Mouse (Mus musculus) neural tube, embryonic 14.5 days (tissue): ENCODE results near the gene Rassf2. TPM values are rescaled to one million over a fixed set of nuclear protein-coding genes. Genes with fewer than 3 reads are reported as not detected.

Experiments
- ATAC-seq: fragments of 200-750 bp; cut with Nextera tagmentation; 2 replicates; pipeline ENCODE4 v1.8.0; 2017; ENCODE audit warnings: low read depth, mild to moderate bottlenecking, moderate TSS enrichment, moderate library complexity
- H3K27ac ChIP-seq: fragments of 300-500 bp; sonication (generic); 2 replicates; pipeline ENCODE4 v1.5.1; 2014; ENCODE audit warnings: low read depth, mild to moderate bottlenecking, control low read depth, low read length, moderate library complexity, mixed read lengths
- H3K27me3 ChIP-seq: fragments of 300-500 bp; sonication (generic); 2 replicates; pipeline ENCODE4 v1.6.1; 2014; ENCODE audit warnings: low read length; ENCODE audit not compliant: control insufficient read depth, insufficient read depth
- H3K36me3 ChIP-seq: fragments of 300-500 bp; sonication (generic); 2 replicates; pipeline ENCODE4 v1.6.1; 2014; ENCODE audit warnings: low read length, mixed read lengths; ENCODE audit not compliant: control insufficient read depth, insufficient read depth
- H3K4me1 ChIP-seq: fragments of 300-500 bp; sonication (generic); 2 replicates; pipeline ENCODE4 v1.6.1; 2014; ENCODE audit warnings: low read length; ENCODE audit not compliant: control insufficient read depth, insufficient read depth
- H3K4me2 ChIP-seq: fragments of 300-500 bp; sonication (generic); 2 replicates; pipeline ENCODE4 v1.6.1; 2014; ENCODE audit warnings: mild to moderate bottlenecking, low read depth, low read length, control low read depth
- H3K4me3 ChIP-seq: fragments of 300-500 bp; sonication (generic); 2 replicates; pipeline ENCODE4 v1.5.1; 2014; ENCODE audit warnings: low read depth, low read length, control low read depth, mixed read lengths
- H3K9ac ChIP-seq: fragments of 300-500 bp; sonication (generic); replicated peaks from 2 replicates; pipeline ENCODE4 v1.6.1; 2014; ENCODE audit warnings: low read depth, mild to moderate bottlenecking, control low read depth, low read length, mixed read lengths
- H3K9me3 ChIP-seq: fragments of 300-500 bp; sonication (generic); 2 replicates; pipeline ENCODE4 v1.6.1; 2016; ENCODE audit warnings: low read length; ENCODE audit not compliant: control insufficient read depth
- WGBS: fragments of 180-500 bp; shearing (Covaris S2); extraction: QIAGEN DNeasy Blood & Tissue Kit; methylation state at CpG from one replicate; pipeline ENCODE4 v1.1.7; 2014; 5-methylcytosine and 5-hydroxymethylcytosine counted together
- polyA plus RNA-seq: library from polyadenylated mRNA; unstranded; fragments of >200 nt; fragmentation: Nextera tagmentation; extraction: Ambion mirVana; gene quantifications from 2 replicates; pipeline ENCODE4 v1.2.1, GENCODE M21; 2014

The Rassf2 gene
- 25.3 and 30.4 TPM in 2 replicates for polyA plus RNA-seq

- Histone ChIP-seq H3K9me3 (no peaks in the 10 kb centered on the region), H3K27me3 (no peaks in the 10 kb centered on the region), H3K4me1 (peaks cover 14% of the 10 kb centered on the region; the same call in 1 of the 2 replicates), H3K36me3 (no peaks in the 10 kb centered on the region), H3K4me3 (peak within 1 kb of the TSS; percentile 62), H3K4me2 (peak within 1 kb of the TSS; percentile 89), H3K27ac (peak within 1 kb of the TSS; percentile 91), H3K9ac (peak within 1 kb of the TSS; percentile 78)
- ATAC-seq = peak; percentile 93
- WGBS = under 1% methylated on average over 42 of the region's 48 CpGs
Measured at GRCm38 (mm10) chr2:132029646-132030417, at the start of gene Rassf2. Rassf2 (minus strand) TSS chr2:132030258.

- WGBS = 85% methylated on average over 5 of the region's 5 CpGs
- Histone ChIP-seq H3K9ac (no peak overlapping the region), H3K27ac (no peak overlapping the region), H3K36me3 (peaks cover 18% of the 10 kb centered on the region), H3K4me2 (no peak overlapping the region), H3K4me1 (no peaks in the 10 kb centered on the region), H3K4me3 (no peak overlapping the region), H3K27me3 (no peaks in the 10 kb centered on the region), H3K9me3 (no peaks in the 10 kb centered on the region)
- no peak for ATAC-seq
Measured at GRCm38 (mm10) chr2:132079139-132079538, 49.1 kb upstream of the Rassf2 start.

- Histone ChIP-seq H3K4me2 (no peak overlapping the region), H3K27ac (no peak overlapping the region), H3K4me1 (no peaks in the 10 kb centered on the region), H3K9me3 (no peaks in the 10 kb centered on the region), H3K4me3 (no peak overlapping the region), H3K36me3 (peaks cover 33% of the 10 kb centered on the region), H3K9ac (no peak overlapping the region), H3K27me3 (no peaks in the 10 kb centered on the region)
- 84% methylated on average over 3 of the region's 3 CpGs for WGBS
- ATAC-seq = no peak
Measured at GRCm38 (mm10) chr2:132073052-132073451, 43.0 kb upstream of the Rassf2 start.

GRCm38 (mm10) chr2:132069985-132070735 lies 40.1 kb upstream of the Rassf2 start:
- 94% methylated on average over 10 of the region's 10 CpGs for WGBS
- no peak overlapping the region for H3K4me3 ChIP-seq
- H3K27ac ChIP-seq = no peak overlapping the region
- no peak overlapping the region for H3K4me2 ChIP-seq
- H3K9ac ChIP-seq = no peak overlapping the region
- H3K27me3 ChIP-seq = no peaks in the 10 kb centered on the region
- no peak for ATAC-seq
- peaks cover 35% of the 10 kb centered on the region for H3K36me3 ChIP-seq
- no peaks in the 10 kb centered on the region for H3K4me1 ChIP-seq
- no peaks in the 10 kb centered on the region for H3K9me3 ChIP-seq

- H3K36me3 ChIP-seq = peaks cover 25% of the 10 kb centered on the region
Measured at GRCm38 (mm10) chr2:132064185-132064831, 34.2 kb upstream of the Rassf2 start.

GRCm38 (mm10) chr2:132063776-132064175 lies 33.7 kb upstream of the Rassf2 start:
- Histone ChIP-seq H3K27me3 (no peaks in the 10 kb centered on the region), H3K4me3 (no peak overlapping the region), H3K27ac (no peak overlapping the region), H3K4me1 (no peaks in the 10 kb centered on the region), H3K9me3 (no peaks in the 10 kb centered on the region), H3K9ac (no peak overlapping the region), H3K4me2 (no peak overlapping the region), H3K36me3 (peaks cover 31% of the 10 kb centered on the region)
- no peak for ATAC-seq
- 81% methylated on average over 3 of the region's 3 CpGs for WGBS

More at GRCm38 (mm10) chr2:132064185-132064831, 34.2 kb upstream of the Rassf2 start:
- no peak overlapping the region for H3K4me2 ChIP-seq
- H3K4me3 ChIP-seq = no peak overlapping the region
- H3K4me1 ChIP-seq = no peaks in the 10 kb centered on the region
- no peak overlapping the region for H3K9ac ChIP-seq
- H3K9me3 ChIP-seq = no peaks in the 10 kb centered on the region
- no peak overlapping the region for H3K27ac ChIP-seq
- H3K27me3 ChIP-seq = no peaks in the 10 kb centered on the region
- 69% methylated on average over 11 of the region's 11 CpGs for WGBS
- no peak for ATAC-seq

- no peak for ATAC-seq
- 98% methylated on average over 11 of the region's 11 CpGs for WGBS
- no peak overlapping the region for H3K9ac ChIP-seq
- H3K4me2 ChIP-seq = no peak overlapping the region
- no peaks in the 10 kb centered on the region for H3K27me3 ChIP-seq
- no peaks in the 10 kb centered on the region for H3K9me3 ChIP-seq
- peaks cover 30% of the 10 kb centered on the region for H3K36me3 ChIP-seq
- H3K4me3 ChIP-seq = no peak overlapping the region
- H3K27ac ChIP-seq = no peak overlapping the region
- no peaks in the 10 kb centered on the region for H3K4me1 ChIP-seq
Measured at GRCm38 (mm10) chr2:132061884-132062283, 31.8 kb upstream of the Rassf2 start.

GRCm38 (mm10) chr2:132059919-132060318 lies 29.9 kb upstream of the Rassf2 start:
- no peak for ATAC-seq
- Histone ChIP-seq H3K4me1 (no peaks in the 10 kb centered on the region), H3K4me3 (no peak overlapping the region), H3K36me3 (peaks cover 39% of the 10 kb centered on the region), H3K27ac (no peak overlapping the region), H3K27me3 (no peaks in the 10 kb centered on the region), H3K4me2 (no peak overlapping the region), H3K9ac (no peak overlapping the region), H3K9me3 (no peaks in the 10 kb centered on the region)
- WGBS = 91% methylated on average over 8 of the region's 8 CpGs
